Mouse (Mus musculus) neutrophil, adult 59 days (primary cell): ENCODE results near the gene Ccdc91. TPM values are rescaled to one million over a fixed set of nuclear protein-coding genes. Genes with fewer than 3 reads are reported as not detected.

ENCODE experiments used
- total RNA-seq, 2 experiments: library from RNA; stranded (reverse); gene quantifications; 1 replicate in 1 of 2; 2 replicates in 1 of 2; pipeline ENCODE4 v1.2.4; 2023

Gene Ccdc91
- total RNA-seq = 1 to 10 TPM; 6.1 to 8.7 TPM

DNA sequence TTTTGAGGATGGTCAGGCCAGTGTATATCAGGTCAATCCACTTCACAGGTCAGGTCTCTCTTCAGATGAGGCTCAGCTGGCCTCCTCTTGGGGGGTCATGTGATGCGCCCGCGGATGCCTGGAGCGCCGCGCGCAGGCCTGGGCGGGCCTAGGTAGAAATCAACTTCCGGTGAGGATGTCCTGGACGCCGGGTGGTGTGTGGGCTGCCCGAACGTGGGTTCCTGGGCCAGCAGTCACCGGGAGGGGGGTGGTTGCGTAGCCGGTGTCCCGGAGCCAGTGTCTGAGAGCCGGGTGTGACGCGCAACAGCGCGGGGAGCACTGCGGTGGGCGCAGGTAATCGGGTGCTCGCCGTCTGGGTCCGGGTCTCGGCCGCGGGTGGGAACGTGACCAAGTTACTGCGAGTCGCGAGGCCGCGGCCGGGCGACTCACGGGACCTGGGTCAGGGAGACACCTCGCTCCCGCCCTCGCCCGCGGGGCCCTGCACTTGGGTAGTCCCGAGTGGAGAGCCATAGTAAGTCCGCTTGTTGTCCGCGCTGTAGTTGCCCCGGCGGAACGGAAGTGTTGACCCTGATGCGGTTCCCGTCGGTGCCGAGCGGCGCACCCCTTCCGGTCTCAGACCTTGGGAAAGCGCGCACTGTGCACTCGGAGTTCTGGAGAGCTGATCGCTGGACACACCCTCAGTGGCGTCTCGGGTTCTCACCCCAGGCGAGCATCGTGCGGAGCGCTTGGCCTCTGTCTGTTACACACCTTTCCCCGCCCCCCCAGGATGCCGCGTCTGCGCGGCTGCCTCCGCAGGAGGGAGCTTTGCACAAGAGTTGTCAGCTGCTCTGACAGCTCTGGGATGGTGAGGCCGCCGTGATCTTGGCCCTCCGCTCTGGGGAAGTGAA lies at the start of gene Ccdc91:
Ccdc91 (plus strand) TSS at position 102 of the 887 bp plus-strand sequence.

Other genes starting within 250 kb of the Ccdc91 start
- not detected for gene Pthlh, start 211.6 kb upstream of the Ccdc91 start, total RNA-seq